Mouse (Mus musculus): ENCODE data around the gene Olfr427.
"Not testable (repeated sequence)": the region's sequence is repeated elsewhere in the genome, so short reads cannot be mapped to it uniquely, and the experiment has no call there.

DNA sequence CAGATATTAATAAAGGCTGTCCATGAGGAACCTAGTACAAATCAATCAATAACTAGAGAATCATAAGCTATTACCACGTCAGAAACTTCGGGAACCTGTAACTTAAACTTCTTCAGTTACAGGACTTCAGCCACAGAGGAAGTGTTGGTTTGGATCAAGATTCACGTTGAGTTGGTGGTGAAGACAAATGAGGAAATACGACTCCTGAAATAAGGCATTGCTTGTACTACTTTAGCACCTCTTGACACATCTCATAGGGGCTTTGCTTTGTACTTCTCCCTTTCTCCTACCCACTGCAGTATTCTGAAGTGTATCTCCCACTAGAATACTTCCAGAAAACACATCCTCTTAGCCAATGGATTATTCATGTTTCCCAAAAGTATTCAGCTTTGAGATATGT, 47.3 kb upstream of the Olfr427 start:
- not testable (repeated sequence) for TF ChIP-seq CTCF (IDR thresholded peaks at IDR 0.05; ENCODE audit: low read depth, low read length); GATA1 (IDR thresholded peaks at IDR 0.05; ENCODE audit: borderline replicate concordance, low read length); TAL1 (conservative IDR thresholded peaks at IDR 0.05; ENCODE audit: low read depth, low read length); POLR2AphosphoS5 (IDR thresholded peaks at IDR 0.05; ENCODE audit: insufficient replicate concordance, low read depth, low read length); GATA2 (IDR thresholded peaks at IDR 0.05; ENCODE audit: borderline replicate concordance, low read depth, low read length)

Measured in G1E (cell line).